Mouse (Mus musculus): ENCODE results near the gene Aurka. TPM values are rescaled to one million over a fixed set of nuclear protein-coding genes. Genes with fewer than 3 reads are reported as not detected.

The Aurka gene
- 7.0 and 9.6 TPM in 2 replicates for polyA plus RNA-seq (2012; ENCODE audit: insufficient read depth, low replicate concordance)

DNA sequence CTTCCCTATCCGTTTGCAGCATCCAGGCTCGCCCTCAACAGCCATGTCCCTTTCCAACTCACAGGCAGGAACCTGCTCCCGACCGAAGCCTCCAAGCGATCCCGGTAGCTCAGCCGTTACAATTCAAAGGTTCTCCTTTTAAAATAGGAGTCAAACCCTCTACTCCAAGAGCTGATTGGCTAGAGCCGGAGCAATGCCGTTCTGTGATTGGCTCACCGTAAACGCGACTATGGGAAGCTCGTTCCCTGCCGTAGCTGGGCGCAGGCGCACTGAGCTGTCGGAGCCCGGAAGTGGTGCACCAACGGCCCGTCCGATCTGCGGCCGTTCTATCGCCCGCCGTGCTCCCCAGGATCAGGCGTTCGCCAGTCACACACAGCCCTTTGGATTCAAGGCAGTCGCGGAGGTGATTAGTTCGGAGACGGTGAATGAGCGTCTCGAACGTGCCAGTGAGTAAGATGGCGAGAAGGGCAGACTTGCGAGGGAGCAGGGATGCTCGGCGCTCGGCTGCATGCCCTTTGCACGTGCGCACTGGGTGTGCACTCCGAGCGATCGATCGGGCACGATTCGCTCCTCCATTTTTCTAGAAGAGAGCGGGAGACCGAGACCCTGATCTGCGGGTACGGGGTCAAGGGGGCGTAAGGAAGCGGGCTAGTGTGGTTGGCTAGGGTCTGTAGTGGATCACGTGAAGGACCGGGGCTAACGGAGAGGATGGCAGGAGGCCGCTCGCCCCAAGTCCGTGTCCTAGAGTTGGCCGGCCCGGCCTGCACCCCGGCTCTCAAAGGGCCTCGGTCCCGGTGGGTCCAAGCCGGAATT is at the start of gene Aurka, which contains the start of gene Cstf1:
Gene Aurka (minus strand): TSS at position 125 of the 813 bp plus-strand sequence.
Gene Cstf1 (plus strand): TSS at position 271 of the 813 bp plus-strand sequence.
- H3K4me1 ChIP-seq = peaks cover 60% of the 10 kb centered on the region
- H3K36me3 ChIP-seq (replicated peaks; ENCODE audit: low read length) = peaks cover 64% of the 10 kb centered on the region
- TF ChIP-seq GATA1 (IDR thresholded peaks at IDR 0.05; ENCODE audit: borderline replicate concordance, low read length) = no peak
- TF ChIP-seq FLI1 (IDR thresholded peaks at IDR 0.05; ENCODE audit: low read length) = no peak

DNA sequence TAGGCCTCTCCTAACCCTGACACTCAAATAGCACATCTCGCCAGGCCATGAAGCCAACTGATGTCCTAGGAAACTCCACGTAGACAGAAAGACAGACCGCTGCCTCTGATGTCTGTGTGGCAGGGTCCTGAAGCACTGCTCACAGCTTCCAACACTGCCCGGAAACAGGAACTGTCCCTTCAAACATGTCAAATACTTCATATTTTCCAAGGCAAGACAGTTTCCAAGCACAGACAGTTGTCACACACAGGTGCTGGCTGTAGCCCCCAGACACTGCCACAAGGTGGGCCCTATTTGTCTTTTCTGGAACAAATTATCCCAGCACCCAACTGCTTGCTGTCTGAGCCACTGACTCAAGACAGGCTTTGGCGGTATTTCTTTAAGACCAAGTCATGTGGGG is 47.9 kb upstream of the Aurka start:
- TF ChIP-seq GATA1 (IDR thresholded peaks at IDR 0.05; ENCODE audit: borderline replicate concordance, low read length) (no peak), FLI1 (IDR thresholded peaks at IDR 0.05; ENCODE audit: low read length) (no peak)
- H3K4me3 ChIP-seq (replicated peaks) = no peak overlapping the region
- H3K9me3 ChIP-seq = no peaks in the 10 kb centered on the region
- H3K36me3 ChIP-seq (replicated peaks; ENCODE audit: low read length) = peaks cover 89% of the 10 kb centered on the region
- no peaks in the 10 kb centered on the region for H3K27me3 ChIP-seq (replicated peaks)
- peaks cover 89% of the 10 kb centered on the region for H3K4me1 ChIP-seq

More for the DNA sequence above, at the start of gene Aurka, which contains the start of gene Cstf1:
- no peaks in the 10 kb centered on the region for H3K9me3 ChIP-seq
- no peaks in the 10 kb centered on the region for H3K27me3 ChIP-seq (replicated peaks)
- peak within 1 kb of the TSS; percentile 100 for H3K4me3 ChIP-seq (replicated peaks)

DNA sequence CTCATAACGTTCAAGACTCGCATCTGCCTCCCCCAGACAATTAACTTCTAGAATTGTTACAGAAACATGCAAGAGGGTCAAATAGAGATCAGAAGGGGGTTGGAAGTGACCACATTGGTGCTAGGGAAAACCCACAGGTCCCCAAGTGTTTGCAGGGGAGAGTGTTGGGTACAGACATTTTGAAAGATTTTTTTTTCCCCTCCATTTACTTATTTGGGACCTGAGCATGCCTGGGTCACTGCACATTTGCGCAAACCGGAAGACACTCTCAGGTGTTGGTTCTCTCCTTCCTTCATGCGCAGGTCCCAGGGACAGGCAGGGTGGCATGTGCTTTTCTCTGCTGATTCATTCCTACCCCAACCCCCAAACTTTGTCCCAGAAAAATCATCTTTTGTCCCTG is 46.5 kb upstream of the Aurka start:
- TF ChIP-seq GATA1 (IDR thresholded peaks at IDR 0.05; ENCODE audit: borderline replicate concordance, low read length) (no peak), FLI1 (IDR thresholded peaks at IDR 0.05; ENCODE audit: low read length) (no peak)
- Histone ChIP-seq H3K36me3 (replicated peaks; ENCODE audit: low read length) (peaks cover 77% of the 10 kb centered on the region), H3K4me3 (replicated peaks) (no peak overlapping the region), H3K4me1 (peaks cover 89% of the 10 kb centered on the region), H3K27me3 (replicated peaks) (no peaks in the 10 kb centered on the region), H3K9me3 (no peaks in the 10 kb centered on the region)

DNA sequence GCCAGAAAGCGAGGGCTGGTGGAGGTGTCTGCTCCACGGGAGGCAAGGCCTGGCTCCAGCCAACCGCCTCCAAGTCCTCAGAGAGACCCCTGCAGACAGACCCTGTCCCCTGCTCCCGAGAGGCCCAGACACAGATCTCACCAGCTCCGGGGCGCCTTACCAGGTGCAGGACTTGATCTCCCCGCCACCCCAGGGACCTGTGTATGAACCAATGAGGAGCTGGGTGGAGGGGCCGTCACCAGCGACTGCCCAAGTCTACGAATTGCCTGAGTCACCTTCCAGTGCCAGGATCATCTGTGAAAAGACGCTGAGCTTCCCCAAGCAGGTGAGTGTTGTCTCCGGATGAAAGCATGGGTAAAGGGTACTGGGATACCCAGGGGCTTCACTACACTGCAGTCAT is 45.9 kb upstream of the Aurka start:
- H3K4me3 ChIP-seq (replicated peaks) = no peak overlapping the region
- peaks cover 74% of the 10 kb centered on the region for H3K36me3 ChIP-seq (replicated peaks; ENCODE audit: low read length)
- TF ChIP-seq GATA1 (IDR thresholded peaks at IDR 0.05; ENCODE audit: borderline replicate concordance, low read length) (no peak), FLI1 (IDR thresholded peaks at IDR 0.05; ENCODE audit: low read length) (no peak)
- H3K4me1 ChIP-seq = peaks cover 92% of the 10 kb centered on the region
- H3K9me3 ChIP-seq = no peaks in the 10 kb centered on the region
- no peaks in the 10 kb centered on the region for H3K27me3 ChIP-seq (replicated peaks)

DNA sequence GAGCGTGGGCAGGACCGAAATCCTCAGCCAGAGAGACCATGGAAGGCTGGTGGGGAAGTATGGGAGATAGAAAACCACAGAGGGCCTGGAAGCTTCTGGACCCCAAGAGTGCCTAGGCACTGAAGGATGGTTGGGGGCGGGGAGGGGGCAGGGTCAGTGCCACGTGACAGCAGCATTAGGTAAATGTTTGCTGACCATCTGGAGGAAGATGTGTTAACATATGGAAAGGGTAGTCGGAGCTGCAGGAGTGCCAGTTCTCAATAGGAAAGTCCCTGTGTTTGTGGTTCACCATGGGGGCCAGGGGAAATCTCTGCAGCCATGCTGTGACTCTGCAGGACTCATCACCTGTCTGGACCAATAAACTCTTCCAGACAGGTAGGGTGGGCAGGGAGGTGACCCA is 43.6 kb upstream of the Aurka start:
- Histone ChIP-seq H3K4me3 (replicated peaks) (peak overlapping the region; percentile 83), H3K27me3 (replicated peaks) (no peaks in the 10 kb centered on the region), H3K9me3 (no peaks in the 10 kb centered on the region), H3K36me3 (replicated peaks; ENCODE audit: low read length) (peaks cover 69% of the 10 kb centered on the region), H3K4me1 (peaks cover 97% of the 10 kb centered on the region)
- TF ChIP-seq GATA1 (IDR thresholded peaks at IDR 0.05; ENCODE audit: borderline replicate concordance, low read length) = no peak
- TF ChIP-seq FLI1 (IDR thresholded peaks at IDR 0.05; ENCODE audit: low read length) = no peak

DNA sequence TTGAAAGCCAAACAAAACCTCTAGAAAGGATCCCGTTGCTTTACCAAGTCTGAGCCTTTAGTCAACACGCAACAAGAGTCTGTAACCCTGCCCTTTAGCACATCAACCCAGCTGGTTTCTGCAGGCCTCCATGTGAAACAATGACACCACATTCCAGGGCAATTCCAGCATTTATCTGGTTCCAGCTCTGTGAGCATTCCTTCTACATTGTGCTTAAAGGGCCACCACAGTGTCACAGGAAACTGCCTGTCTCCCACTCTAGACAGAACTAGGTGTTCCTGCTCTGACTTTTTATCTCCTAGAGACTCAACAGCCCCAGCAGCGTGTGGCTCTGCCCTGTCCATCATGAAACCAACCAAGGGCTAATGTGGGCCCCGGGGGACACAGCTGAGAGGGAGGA is 42.9 kb upstream of the Aurka start:
- no peak for TF ChIP-seq GATA1 (IDR thresholded peaks at IDR 0.05; ENCODE audit: borderline replicate concordance, low read length)
- no peak for TF ChIP-seq FLI1 (IDR thresholded peaks at IDR 0.05; ENCODE audit: low read length)
- Histone ChIP-seq H3K4me1 (peaks cover 97% of the 10 kb centered on the region), H3K27me3 (replicated peaks) (no peaks in the 10 kb centered on the region), H3K36me3 (replicated peaks; ENCODE audit: low read length) (peaks cover 69% of the 10 kb centered on the region), H3K4me3 (replicated peaks) (peak overlapping the region; percentile 83), H3K9me3 (no peaks in the 10 kb centered on the region)

DNA sequence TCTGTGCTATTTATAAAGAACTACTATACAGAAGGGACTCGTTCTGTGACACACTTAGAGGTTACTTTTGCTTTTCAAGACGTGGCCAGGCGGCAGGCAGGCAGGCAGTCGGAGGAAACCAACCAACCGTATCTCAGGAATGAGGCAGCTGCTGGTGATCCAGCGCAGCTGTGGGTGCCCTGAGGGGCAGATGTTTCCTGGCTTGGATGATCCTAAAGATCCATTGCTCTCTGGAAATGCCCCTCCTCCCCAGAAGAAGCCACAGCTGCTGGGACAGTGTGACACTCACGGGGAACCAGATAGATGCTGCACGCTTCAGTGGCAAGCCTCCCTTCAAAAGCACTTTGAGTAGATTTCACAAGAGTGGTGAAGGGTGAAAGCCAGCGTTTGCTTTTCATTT is 42.1 kb upstream of the Aurka start:
- Histone ChIP-seq H3K4me1 (peaks cover 97% of the 10 kb centered on the region), H3K36me3 (replicated peaks; ENCODE audit: low read length) (peaks cover 69% of the 10 kb centered on the region), H3K9me3 (no peaks in the 10 kb centered on the region), H3K4me3 (replicated peaks) (peak overlapping the region; percentile 83), H3K27me3 (replicated peaks) (no peaks in the 10 kb centered on the region)
- TF ChIP-seq FLI1 (IDR thresholded peaks at IDR 0.05; ENCODE audit: low read length) (peak; percentile 39; the same call in 1 of the 2 replicates), GATA1 (IDR thresholded peaks at IDR 0.05; ENCODE audit: borderline replicate concordance, low read length) (peak; percentile 63; the same call in 1 of the 3 replicates)

DNA sequence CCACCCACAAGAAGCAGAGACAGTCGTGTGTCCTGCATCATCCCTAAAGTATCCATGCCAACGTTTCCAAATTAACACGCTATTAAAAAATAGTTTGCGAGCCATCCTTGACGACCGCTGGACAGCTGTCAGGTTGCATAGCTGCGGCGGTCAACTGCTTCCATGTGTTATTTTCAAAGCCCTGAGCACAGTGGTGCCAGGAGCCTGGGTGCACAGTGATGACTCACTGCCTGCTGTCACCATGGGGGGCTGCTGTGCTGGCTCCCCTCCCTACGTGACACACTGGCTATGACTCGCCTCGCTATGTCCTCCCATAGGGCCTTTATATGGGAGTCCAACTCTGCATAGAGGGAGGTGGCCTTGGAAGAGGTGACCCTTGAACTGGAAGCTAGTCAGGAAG is 40.8 kb upstream of the Aurka start:
- H3K36me3 ChIP-seq (replicated peaks; ENCODE audit: low read length) = peaks cover 64% of the 10 kb centered on the region
- no peaks in the 10 kb centered on the region for H3K27me3 ChIP-seq (replicated peaks)
- H3K9me3 ChIP-seq = no peaks in the 10 kb centered on the region
- peaks cover 97% of the 10 kb centered on the region for H3K4me1 ChIP-seq
- peak overlapping the region; percentile 76 for H3K4me3 ChIP-seq (replicated peaks)
- no peak for TF ChIP-seq FLI1 (IDR thresholded peaks at IDR 0.05; ENCODE audit: low read length)
- TF ChIP-seq GATA1 (IDR thresholded peaks at IDR 0.05; ENCODE audit: borderline replicate concordance, low read length) = no peak

DNA sequence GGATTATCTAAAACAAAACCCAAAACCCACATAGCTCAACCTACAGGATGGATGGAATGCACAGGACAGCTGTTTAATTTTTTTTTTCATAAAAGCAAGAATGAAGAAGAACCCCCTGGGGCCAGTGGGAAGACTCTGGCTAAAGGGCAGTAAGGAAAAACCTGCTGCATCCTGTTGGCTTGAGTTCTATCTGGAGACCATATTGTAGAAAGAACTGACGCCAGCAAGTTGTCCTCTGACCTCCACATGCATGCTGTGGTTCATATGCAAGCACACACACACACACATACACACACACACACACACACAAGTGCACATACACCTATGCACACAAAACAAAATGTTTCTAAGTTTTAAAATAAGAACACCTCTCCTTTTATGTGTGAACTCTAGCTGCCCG is 40.4 kb upstream of the Aurka start:
- H3K27me3 ChIP-seq (replicated peaks) = no peaks in the 10 kb centered on the region
- no peak for TF ChIP-seq GATA1 (IDR thresholded peaks at IDR 0.05; ENCODE audit: borderline replicate concordance, low read length)
- no peak for TF ChIP-seq FLI1 (IDR thresholded peaks at IDR 0.05; ENCODE audit: low read length)
- peak overlapping the region; percentile 76 for H3K4me3 ChIP-seq (replicated peaks)
- peaks cover 64% of the 10 kb centered on the region for H3K36me3 ChIP-seq (replicated peaks; ENCODE audit: low read length)
- H3K9me3 ChIP-seq = no peaks in the 10 kb centered on the region
- H3K4me1 ChIP-seq = peaks cover 97% of the 10 kb centered on the region

DNA sequence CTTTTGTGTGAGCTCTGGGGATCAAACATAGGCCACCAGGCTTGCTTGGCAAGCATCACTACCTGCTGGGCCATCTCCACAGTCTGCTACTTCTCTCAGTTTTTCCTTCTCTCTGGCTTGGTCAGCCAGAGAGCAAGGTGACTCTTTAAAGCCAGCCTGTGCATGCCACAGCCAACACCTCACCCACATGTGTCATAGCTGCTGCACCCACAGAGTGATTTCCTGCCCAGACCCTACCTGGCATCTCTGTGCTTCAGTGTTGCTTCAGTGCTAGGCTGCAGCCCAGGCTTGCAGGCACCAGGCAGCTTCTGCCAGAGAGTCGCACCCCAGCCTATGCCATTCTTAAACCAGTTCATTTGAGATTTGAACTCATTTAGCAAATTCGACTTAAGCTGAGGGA is 37.2 kb upstream of the Aurka start:
- Histone ChIP-seq H3K4me3 (replicated peaks) (peak overlapping the region; percentile 48), H3K27me3 (replicated peaks) (no peaks in the 10 kb centered on the region), H3K9me3 (no peaks in the 10 kb centered on the region), H3K36me3 (replicated peaks; ENCODE audit: low read length) (peaks cover 79% of the 10 kb centered on the region), H3K4me1 (peaks cover 99% of the 10 kb centered on the region)
- TF ChIP-seq FLI1 (IDR thresholded peaks at IDR 0.05; ENCODE audit: low read length) = no peak
- no peak for TF ChIP-seq GATA1 (IDR thresholded peaks at IDR 0.05; ENCODE audit: borderline replicate concordance, low read length)
